Comparison of ENCODE assay signal across 13 mouse cellular contexts in the genomic region with DNA sequence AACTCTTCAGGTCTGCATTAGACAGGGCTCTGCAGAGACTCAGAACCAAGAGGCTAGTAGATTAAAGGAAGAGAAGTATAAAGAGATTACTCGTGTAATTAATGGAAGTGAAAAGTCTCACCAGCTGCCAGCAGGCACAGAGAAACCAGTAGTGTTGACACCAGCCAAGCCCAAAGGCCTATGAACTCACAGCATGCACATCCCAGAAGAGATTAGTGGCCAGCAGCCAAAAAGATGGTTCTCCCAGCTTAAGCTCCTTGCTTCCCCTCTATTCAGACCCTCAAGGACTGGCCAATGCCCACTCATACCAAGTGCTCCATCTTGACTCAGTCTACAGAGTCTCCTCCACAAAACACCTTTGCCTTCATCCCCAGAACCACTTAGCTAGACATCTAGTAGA.
DNase-seq lines count a peak whose midpoint lies in the region; ATAC-seq lines count a peak whose summit lies in the region.
"Had no signal": no experiment of that assay in that cellular context is flagged by ENCODE, and none has a peak within 500 bp of the region (broad histone marks: within the 10 kb centered on the region; RNA-seq: fewer than 3 reads in every experiment).

No protein-coding gene starts in this region.

- 41% methylated on average over 1 of the region's 1 CpGs for WGBS in heart, embryonic 16.5 days
- 25% methylated on average over 1 of the region's 1 CpGs for WGBS in midbrain, embryonic 13.5 days
- 37% methylated on average over 1 of the region's 1 CpGs for WGBS in midbrain, embryonic 11.5 days
- WGBS in hindbrain, embryonic 15.5 days: 57% methylated on average over 1 of the region's 1 CpGs
- WGBS in limb, embryonic 15.5 days: 50% methylated on average over 1 of the region's 1 CpGs

- no peak overlapping the region for H3K9ac ChIP-seq in heart, embryonic 16.5 days (ENCODE audit: low read length)
- no peak overlapping the region for H3K9ac ChIP-seq in midbrain, embryonic 13.5 days (replicated peaks)
- H3K9ac ChIP-seq in midbrain, embryonic 11.5 days (ENCODE audit: low read length): no peak overlapping the region
- no peak overlapping the region for H3K9ac ChIP-seq in hindbrain, embryonic 15.5 days
- no peak overlapping the region for H3K9ac ChIP-seq in limb, embryonic 15.5 days
- H3K9ac ChIP-seq: liver, embryonic 12.5 days had no signal

- peaks cover 13% of the 10 kb centered on the region; the same call in 1 of the 2 replicates for H3K27me3 ChIP-seq in heart, embryonic 16.5 days (ENCODE audit: control insufficient read depth, insufficient read depth, low read length)
- no peaks in the 10 kb centered on the region for H3K27me3 ChIP-seq in midbrain, embryonic 13.5 days
- H3K27me3 ChIP-seq in midbrain, embryonic 11.5 days (ENCODE audit: control insufficient read depth, insufficient read depth, low read length): no peaks in the 10 kb centered on the region
- H3K27me3 ChIP-seq in hindbrain, embryonic 15.5 days: no peaks in the 10 kb centered on the region
- no peaks in the 10 kb centered on the region for H3K27me3 ChIP-seq in limb, embryonic 15.5 days
- H3K27me3 ChIP-seq: liver, embryonic 12.5 days had no signal

- no peak for ATAC-seq in heart, embryonic 16.5 days (replicated peaks; ENCODE audit: extremely low read depth, insufficient read depth, low FRiP score)
- peak; percentile 41 for ATAC-seq in midbrain, embryonic 13.5 days
- no peak for ATAC-seq in midbrain, embryonic 11.5 days (ENCODE audit: low FRiP score)
- peak; percentile 12; the same call in 1 of the 2 replicates for ATAC-seq in hindbrain, embryonic 15.5 days (ENCODE audit: low FRiP score, low read depth)
- ATAC-seq in limb, embryonic 15.5 days (ENCODE audit: insufficient number of reproducible peaks, low FRiP score, low TSS enrichment, low read depth): no peak
- ATAC-seq: liver, embryonic 12.5 days had no signal

- intact Hi-C loops in heart, postnatal 10 days (cut with DNase I): no loop called here

- H3K4me2 ChIP-seq in heart, embryonic 16.5 days (ENCODE audit: low read depth, low read length): no peak overlapping the region
- H3K4me2 ChIP-seq in midbrain, embryonic 13.5 days (replicated peaks): no peak overlapping the region
- H3K4me2 ChIP-seq in midbrain, embryonic 11.5 days: no peak overlapping the region
- H3K4me2 ChIP-seq in hindbrain, embryonic 15.5 days: no peak overlapping the region
- no peak overlapping the region for H3K4me2 ChIP-seq in limb, embryonic 15.5 days
- H3K4me2 ChIP-seq: liver, embryonic 12.5 days had no signal

- peak overlapping the region; percentile 45 for H3K27ac ChIP-seq in heart, embryonic 16.5 days (ENCODE audit: low read length)
- peak overlapping the region; percentile 47 for H3K27ac ChIP-seq in midbrain, embryonic 13.5 days
- no peak overlapping the region for H3K27ac ChIP-seq in midbrain, embryonic 11.5 days (ENCODE audit: low read depth, low read length)
- H3K27ac ChIP-seq in hindbrain, embryonic 15.5 days (replicated peaks): peak overlapping the region; percentile 69; the same call in 1 of the 2 replicates
- peak overlapping the region; percentile 22; the same call in 1 of the 2 replicates for H3K27ac ChIP-seq in limb, embryonic 15.5 days
- H3K27ac ChIP-seq: kidney, postnatal 0 days; liver, embryonic 12.5 days had no signal

- no peak for DNase-seq in heart, postnatal 10 days
- no peak for DNase-seq in midbrain, embryonic 11.5 days (ENCODE audit: low spot score, missing footprints)
- DNase-seq in c-Kit-positive CD71-positive TER-119-positive erythroid progenitor cells, embryonic 14.5 days (ENCODE audit: low spot score): no peak
- DNase-seq: cerebellum, adult 18-20 months; lung, postnatal 4 days; right cerebral cortex, postnatal 4 days; thymus, postnatal 14 days had no signal

- no peak overlapping the region for H3K4me3 ChIP-seq in heart, embryonic 16.5 days (ENCODE audit: low read length)
- H3K4me3 ChIP-seq in midbrain, embryonic 13.5 days (replicated peaks): no peak overlapping the region
- no peak overlapping the region for H3K4me3 ChIP-seq in midbrain, embryonic 11.5 days (ENCODE audit: low read depth, low read length)
- no peak overlapping the region for H3K4me3 ChIP-seq in hindbrain, embryonic 15.5 days
- no peak overlapping the region for H3K4me3 ChIP-seq in limb, embryonic 15.5 days
- H3K4me3 ChIP-seq: liver, embryonic 12.5 days had no signal

- no peaks in the 10 kb centered on the region for H3K36me3 ChIP-seq in heart, embryonic 16.5 days (ENCODE audit: control insufficient read depth, insufficient read depth)
- no peaks in the 10 kb centered on the region for H3K36me3 ChIP-seq in midbrain, embryonic 13.5 days
- H3K36me3 ChIP-seq in midbrain, embryonic 11.5 days (ENCODE audit: control insufficient read depth, insufficient read depth, low read length): no peaks in the 10 kb centered on the region
- no peaks in the 10 kb centered on the region for H3K36me3 ChIP-seq in hindbrain, embryonic 15.5 days
- no peaks in the 10 kb centered on the region for H3K36me3 ChIP-seq in limb, embryonic 15.5 days
- H3K36me3 ChIP-seq: liver, embryonic 12.5 days had no signal

- peaks cover 6% of the 10 kb centered on the region; the same call in 1 of the 2 replicates for H3K4me1 ChIP-seq in heart, embryonic 16.5 days (ENCODE audit: control insufficient read depth, insufficient read depth, low read length)
- peaks cover 22% of the 10 kb centered on the region for H3K4me1 ChIP-seq in midbrain, embryonic 13.5 days (replicated peaks)
- no peaks in the 10 kb centered on the region; the same call in 1 of the 2 replicates for H3K4me1 ChIP-seq in midbrain, embryonic 11.5 days (ENCODE audit: control insufficient read depth, insufficient read depth, low read length)
- peaks cover 46% of the 10 kb centered on the region for H3K4me1 ChIP-seq in hindbrain, embryonic 15.5 days (replicated peaks)
- peaks cover 23% of the 10 kb centered on the region for H3K4me1 ChIP-seq in limb, embryonic 15.5 days
- H3K4me1 ChIP-seq: liver, embryonic 12.5 days had no signal

- no peaks in the 10 kb centered on the region for H3K9me3 ChIP-seq in heart, embryonic 16.5 days (replicated peaks; ENCODE audit: control insufficient read depth, low read length)
- no peaks in the 10 kb centered on the region for H3K9me3 ChIP-seq in midbrain, embryonic 13.5 days
- no peaks in the 10 kb centered on the region for H3K9me3 ChIP-seq in midbrain, embryonic 11.5 days (ENCODE audit: control insufficient read depth, low read length)
- no peaks in the 10 kb centered on the region for H3K9me3 ChIP-seq in hindbrain, embryonic 15.5 days
- H3K9me3 ChIP-seq in limb, embryonic 15.5 days: no peaks in the 10 kb centered on the region
- H3K9me3 ChIP-seq: liver, embryonic 12.5 days had no signal

Comparison
In these comparisons a context has a peak if more than half of its experiments do, and no peak if none do; other contexts are left out.
1. ATAC-seq: peak in midbrain, embryonic 13.5 days (single experiment) and hindbrain, embryonic 15.5 days (single experiment); none in heart, embryonic 16.5 days (single experiment), midbrain, embryonic 11.5 days (single experiment) and limb, embryonic 15.5 days (single experiment).